Mouse (Mus musculus): ENCODE data around the gene Borcs7.

Gene Borcs7

GRCm38 (mm10) chr19:46662784-46663183 lies 26.9 kb upstream of the Borcs7 start:
- DNase-seq (ENCODE audit: low spot score) = no peak

DNA sequence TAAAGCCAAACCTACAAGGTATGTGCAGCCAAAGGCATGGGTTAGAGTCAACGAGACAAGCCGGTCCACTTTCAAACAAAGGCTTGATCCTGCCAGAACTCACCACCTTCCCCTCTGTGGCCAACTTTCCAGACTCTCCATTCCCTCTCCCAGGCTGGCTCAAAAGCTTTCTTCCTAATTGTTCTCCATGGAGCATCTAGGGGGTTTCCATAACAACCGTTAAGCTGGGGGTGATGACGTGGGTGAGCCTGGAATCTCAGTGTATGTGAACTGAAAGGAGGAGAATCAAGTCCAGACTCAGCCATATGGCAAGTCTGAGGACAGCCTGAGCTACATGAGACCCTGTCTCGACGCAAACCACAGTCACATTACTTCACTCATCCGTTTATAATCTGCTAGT lies 24.2 kb upstream of the Borcs7 start:
- DNase-seq (ENCODE audit: low spot score) = no peak

GRCm38 (mm10) chr19:46667300-46667699 lies 22.4 kb upstream of the Borcs7 start:
- DNase-seq (ENCODE audit: low spot score) = no peak

DNA sequence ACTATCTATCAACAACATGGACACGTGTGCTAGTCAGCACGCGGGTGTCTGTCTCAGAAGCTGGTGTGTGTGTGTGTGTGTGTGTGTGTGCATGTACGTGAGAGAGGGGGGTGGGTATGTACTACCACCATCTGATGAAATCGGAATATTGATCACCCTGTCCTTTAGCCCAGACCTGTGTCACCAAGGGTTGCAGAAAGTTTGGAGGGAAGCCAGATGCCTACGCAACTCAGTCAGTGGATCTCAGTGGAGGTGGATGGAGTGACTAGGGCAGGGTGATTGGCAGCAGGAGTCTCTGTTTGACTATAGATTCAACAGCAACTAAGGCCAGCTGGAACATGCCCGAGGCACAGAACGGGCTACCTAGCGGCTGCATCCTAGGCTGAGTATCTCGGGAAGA lies 21.4 kb upstream of the Borcs7 start:
- no peak for DNase-seq (ENCODE audit: low spot score)

DNA sequence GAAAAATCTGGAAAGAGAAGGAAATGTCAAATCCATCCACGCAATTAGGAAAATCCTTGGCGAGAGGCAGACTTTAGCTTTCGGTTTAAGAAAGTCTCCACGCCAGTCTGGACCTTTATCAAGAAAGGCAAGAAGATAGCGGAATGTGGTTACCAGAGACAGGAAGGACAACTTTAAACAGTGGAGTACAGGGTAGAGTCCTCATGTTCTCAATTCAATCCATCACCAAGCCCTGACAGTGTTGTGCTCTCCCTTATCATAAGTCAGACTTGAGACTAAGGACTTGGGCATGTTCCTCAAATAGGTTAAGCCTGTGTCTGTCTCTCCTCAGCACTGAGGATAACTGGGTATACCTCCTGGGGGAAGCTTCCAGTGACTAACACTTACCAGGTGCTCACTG lies 19.9 kb upstream of the Borcs7 start:
- DNase-seq (ENCODE audit: low spot score) = no peak

DNA sequence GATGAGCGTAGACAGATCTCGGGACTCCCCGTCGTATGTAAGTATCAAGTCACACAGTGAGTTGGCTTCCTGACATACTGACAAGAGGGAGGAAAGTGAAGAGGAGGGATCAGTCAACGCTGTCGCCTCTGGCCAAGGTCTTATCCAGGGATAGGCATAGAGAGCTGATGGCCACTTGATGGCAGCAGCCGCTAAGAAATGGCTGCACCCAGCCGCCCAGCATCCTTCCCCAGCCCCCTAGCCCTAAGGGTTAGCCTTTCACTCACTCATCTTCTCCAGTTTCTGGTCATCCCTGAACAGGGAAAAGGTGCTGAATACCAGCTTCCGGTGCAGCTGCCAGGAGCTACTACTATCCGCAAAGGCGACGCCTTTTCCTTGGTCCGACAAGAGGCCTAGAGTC lies 19.0 kb upstream of the Borcs7 start:
- no peak for DNase-seq (ENCODE audit: low spot score)

DNA sequence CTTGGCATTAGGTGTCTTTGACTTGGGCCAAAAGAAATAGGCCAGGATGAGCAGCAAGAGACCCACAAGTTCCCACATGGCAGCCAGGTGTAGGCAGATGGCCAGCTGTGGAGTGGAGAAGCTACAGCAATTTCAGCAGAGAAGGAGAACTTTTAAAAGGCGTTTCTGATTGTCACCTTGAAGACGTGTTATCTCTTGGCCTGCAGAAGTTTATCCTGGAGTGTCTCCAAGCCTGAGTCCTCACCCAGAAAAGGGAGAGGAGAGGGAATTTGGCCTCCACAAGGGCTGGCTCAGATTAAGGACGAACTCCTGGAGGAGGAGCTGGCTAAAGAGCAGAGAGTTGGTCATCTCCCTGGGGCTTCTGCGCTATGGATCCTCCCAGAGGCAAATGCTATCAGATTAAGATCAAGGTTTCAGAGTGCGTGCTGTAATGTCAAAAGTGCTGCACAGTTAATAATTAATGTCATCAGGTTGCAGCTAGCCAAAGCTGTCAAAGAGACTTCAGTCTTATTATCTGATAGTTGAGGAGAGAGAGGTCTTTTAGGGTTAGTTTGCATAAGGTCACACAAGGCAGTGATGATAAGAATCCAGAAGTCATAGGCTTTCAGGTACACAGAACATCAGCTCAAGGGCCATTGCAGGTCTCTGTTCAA lies 16.8 kb upstream of the Borcs7 start, which contains the start of gene Cyp17a1:
TSS of gene Cyp17a1 (minus strand) at position 407 of the 653 bp plus-strand sequence.
- no peak for DNase-seq (ENCODE audit: low spot score)

DNA sequence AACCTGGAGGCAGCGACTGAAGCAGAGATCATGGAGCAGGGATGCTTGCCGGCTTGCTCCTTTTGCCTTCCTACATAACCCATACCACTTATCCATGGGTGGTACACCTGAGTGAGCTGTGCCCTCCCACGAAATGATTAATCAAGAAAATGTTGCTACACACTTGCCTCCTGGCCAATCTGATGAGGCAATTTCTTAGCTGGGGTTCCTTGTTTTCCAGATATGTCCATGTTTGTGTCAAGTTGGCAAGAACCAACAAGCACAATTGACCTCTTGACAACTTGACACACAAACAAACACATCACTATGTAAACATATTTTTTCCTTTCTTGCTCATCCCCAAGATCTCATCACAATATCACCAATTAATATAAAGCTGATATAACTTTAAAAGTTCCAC lies 14.1 kb upstream of the Borcs7 start:
- DNase-seq (ENCODE audit: low spot score) = no peak

GRCm38 (mm10) chr19:46679720-46680383 lies 9.9 kb upstream of the Borcs7 start:
- no peak for DNase-seq (ENCODE audit: low spot score)

GRCm38 (mm10) chr19:46690387-46690786 lies 681 bp downstream of the Borcs7 start:
- DNase-seq (ENCODE audit: low spot score) = no peak

GRCm38 (mm10) chr19:46691078-46691477 lies 1.4 kb downstream of the Borcs7 start:
- DNase-seq (ENCODE audit: low spot score) = no peak

DNA sequence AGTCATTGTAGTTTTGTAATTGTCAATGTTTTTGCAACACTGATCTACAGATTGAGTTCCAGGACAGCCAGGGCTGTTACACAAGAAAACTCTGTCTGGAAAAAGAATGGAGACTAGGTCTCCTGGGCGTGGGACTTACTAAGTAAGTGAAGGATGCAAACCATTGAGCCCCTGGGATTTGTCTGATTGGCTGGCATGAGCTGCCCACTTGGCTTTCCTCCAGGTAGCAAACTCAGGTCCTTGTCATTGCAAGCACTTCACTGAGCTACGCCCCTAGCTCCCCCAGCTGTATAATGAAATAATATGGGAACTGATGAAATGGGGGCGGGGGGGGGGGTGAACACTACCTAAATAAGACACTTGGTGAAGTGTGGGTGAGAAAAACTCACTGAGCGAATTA lies 3.4 kb downstream of the Borcs7 start:
- DNase-seq (ENCODE audit: low spot score) = no peak

- DNase-seq (ENCODE audit: low spot score) = no peak
Observed at GRCm38 (mm10) chr19:46696482-46696881, 6.8 kb downstream of the Borcs7 start.

DNA sequence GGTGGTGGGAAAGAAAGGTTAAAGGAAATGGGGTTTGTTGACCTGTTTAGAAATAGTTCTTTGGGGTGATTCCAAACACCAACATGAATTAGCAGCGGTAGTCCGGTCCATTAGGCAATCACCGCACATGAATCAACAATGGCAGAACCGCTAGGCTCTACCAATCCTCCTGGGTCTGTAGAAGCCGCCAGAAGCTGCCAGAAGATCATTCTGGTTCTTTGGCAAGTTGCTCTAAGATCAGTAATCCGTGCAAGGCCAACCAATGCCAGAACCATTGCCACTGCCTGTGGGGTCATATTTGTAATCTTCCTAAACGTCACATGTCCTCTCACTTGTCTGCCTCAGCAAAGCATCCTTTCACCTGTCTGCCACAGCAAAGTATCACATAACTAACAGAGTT lies 7.2 kb downstream of the Borcs7 start:
- DNase-seq (ENCODE audit: low spot score) = no peak

GRCm38 (mm10) chr19:46697840-46698517 lies 8.3 kb downstream of the Borcs7 start:
- no peak for DNase-seq (ENCODE audit: low spot score)

GRCm38 (mm10) chr19:46699011-46699481 lies 9.3 kb downstream of the Borcs7 start:
- DNase-seq (ENCODE audit: low spot score) = no peak

DNA sequence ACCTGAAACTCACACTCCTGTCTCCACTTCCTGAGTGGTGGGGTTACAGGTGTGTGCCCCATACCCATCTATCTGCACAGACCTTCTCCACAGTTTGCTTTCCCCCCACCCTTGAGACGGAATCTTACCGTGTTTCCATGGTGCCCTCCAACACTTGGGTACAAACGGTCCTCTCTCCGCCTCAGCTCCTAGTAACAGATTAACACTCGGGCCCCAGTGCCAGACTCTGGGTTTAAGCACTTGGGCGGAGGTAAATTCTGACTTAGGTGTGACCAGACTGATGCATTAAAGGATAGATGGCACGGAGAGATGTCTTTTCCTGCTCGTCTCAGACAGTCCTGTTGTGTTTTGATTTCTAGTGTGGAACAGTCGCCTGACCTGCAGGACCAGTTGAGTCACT lies 11.4 kb downstream of the Borcs7 start:
- no peak for DNase-seq (ENCODE audit: low spot score)

- DNase-seq (ENCODE audit: low spot score) = no peak
Observed at GRCm38 (mm10) chr19:46705779-46706495, 16.2 kb downstream of the Borcs7 start.

- DNase-seq (ENCODE audit: low spot score) = no peak
Observed at GRCm38 (mm10) chr19:46706540-46707295, 17.0 kb downstream of the Borcs7 start.

GRCm38 (mm10) chr19:46707296-46708151 lies 17.8 kb downstream of the Borcs7 start, which contains the start of gene As3mt:
As3mt (plus strand) TSS chr19:46707458.
- DNase-seq (ENCODE audit: low spot score) = no peak

DNA sequence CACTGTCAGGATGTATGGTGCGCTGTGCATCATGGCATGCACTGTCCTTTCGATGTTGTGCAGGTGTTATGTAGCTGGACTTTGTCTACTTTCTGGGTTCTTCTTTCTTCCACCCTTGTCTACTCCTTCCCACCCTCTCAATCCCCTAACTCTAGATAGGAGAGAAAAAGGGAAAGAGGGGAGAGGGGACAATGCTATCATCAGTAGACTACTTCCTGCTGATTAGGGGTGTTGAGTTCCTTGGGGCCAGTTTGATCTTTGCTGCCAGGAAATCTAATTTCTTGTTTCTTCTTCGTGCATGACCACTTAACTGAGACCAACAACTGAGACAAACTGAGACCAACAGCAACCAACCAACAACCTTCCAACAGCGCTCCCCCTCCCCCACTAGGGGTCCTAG lies 20.9 kb downstream of the Borcs7 start:
- no peak for DNase-seq (ENCODE audit: low spot score)

Data from layer of hippocampus, adult 9-10 months (tissue).